Mouse (Mus musculus) cerebellum, adult (tissue): ENCODE data around the gene Nppc.

ENCODE experiments used
- ATAC-seq: cut with Nextera tagmentation; 2 replicates; pipeline ENCODE4 v1.9.2; 2017; ENCODE audit warnings: mild to moderate bottlenecking, moderate library complexity, mixed read lengths; ENCODE audit not compliant: insufficient number of reproducible peaks, low FRiP score, low TSS enrichment

Gene Nppc

GRCm38 (mm10) chr1:86670279-86671038, at the start of gene Nppc:
Gene Nppc (minus strand): TSS chr1:86670571.
- ATAC-seq, result peak; percentile 43; the same call in 1 of the 2 replicates

DNA sequence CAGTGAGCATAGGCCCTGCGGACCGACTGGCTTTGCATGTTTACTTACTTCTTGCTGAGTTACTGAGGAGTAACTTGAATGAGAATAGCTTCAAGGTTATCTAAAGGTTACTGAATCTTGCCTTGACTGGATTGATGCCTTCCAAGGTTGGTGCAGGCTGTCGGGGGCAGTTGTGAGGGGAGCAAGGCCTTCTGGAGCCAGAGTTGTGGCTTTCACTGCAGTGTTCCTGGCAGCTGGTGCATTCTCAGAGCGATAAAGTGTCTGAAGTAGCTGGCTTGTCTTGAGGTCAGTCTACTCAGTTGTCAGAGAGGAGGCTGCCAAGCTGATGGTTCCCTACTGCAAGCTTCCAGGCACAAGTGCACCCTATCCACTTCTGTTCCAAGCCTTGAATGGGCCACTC, 49.0 kb upstream of the Nppc start:
- ATAC-seq, result no peak

DNA sequence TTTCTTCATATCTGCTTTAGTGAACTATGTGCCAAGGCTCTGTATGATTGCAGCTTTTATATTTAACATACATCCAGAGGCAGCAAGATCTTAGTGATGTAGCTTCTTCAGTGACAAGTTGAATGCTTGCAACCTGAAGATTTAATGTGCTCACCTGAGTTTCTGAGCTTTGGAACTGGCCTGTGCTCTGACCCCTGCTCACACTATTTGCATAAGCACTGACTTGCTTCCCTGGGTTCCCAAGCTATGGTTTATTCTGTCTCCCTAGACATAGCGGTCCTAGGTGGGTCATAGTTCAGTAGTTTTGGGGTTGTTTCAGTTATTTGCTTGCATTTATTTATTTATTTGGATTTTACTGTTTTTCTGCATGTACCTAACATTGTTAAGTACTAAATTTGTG, 47.8 kb upstream of the Nppc start:
- ATAC-seq, result no peak

GRCm38 (mm10) chr1:86713054-86713453, 42.7 kb upstream of the Nppc start:
- no peak for ATAC-seq

DNA sequence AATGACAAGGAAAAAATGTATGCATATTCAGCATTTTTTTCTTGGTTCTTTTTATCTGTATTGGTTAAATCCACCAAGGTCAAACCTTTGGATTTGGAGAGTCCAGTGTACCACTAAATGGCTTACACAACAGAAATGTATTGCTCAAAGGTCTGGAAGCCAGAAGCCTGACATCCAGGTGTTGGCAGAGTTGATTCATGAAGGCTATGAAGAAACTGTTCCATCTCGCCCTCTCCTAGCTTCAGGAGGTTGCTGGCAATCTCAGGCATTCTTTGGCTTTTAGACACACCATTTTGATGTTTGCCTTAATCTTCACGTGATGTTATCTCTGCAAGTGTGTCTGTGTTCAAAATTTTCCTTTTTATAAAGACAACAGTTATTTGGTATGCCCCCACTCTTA, 41.7 kb upstream of the Nppc start:
- no peak for ATAC-seq

GRCm38 (mm10) chr1:86709546-86709945, 39.2 kb upstream of the Nppc start:
- no peak for ATAC-seq

DNA sequence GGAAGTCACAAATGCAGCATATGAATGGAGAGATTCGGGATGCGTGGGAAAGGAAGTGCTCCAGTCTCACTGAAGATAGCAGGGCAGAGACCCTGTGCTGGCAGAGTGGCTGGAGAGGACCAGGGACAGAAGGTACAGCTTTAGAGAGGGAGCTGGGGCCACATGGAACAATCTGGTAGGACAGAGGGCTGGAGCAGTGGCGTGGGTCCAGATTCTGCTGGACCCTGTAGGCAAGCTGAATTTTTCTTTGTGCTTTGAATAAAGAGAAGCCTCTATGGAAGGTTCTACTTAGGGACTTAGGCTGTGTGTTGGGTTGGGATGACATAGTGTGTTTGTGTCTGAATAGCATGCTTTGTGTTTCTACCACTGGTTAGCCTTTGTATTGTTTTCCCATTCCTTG, 35.1 kb upstream of the Nppc start:
- no peak for ATAC-seq

GRCm38 (mm10) chr1:86703965-86704326, 33.6 kb upstream of the Nppc start:
- ATAC-seq, result no peak; the same call in 1 of the 2 replicates

DNA sequence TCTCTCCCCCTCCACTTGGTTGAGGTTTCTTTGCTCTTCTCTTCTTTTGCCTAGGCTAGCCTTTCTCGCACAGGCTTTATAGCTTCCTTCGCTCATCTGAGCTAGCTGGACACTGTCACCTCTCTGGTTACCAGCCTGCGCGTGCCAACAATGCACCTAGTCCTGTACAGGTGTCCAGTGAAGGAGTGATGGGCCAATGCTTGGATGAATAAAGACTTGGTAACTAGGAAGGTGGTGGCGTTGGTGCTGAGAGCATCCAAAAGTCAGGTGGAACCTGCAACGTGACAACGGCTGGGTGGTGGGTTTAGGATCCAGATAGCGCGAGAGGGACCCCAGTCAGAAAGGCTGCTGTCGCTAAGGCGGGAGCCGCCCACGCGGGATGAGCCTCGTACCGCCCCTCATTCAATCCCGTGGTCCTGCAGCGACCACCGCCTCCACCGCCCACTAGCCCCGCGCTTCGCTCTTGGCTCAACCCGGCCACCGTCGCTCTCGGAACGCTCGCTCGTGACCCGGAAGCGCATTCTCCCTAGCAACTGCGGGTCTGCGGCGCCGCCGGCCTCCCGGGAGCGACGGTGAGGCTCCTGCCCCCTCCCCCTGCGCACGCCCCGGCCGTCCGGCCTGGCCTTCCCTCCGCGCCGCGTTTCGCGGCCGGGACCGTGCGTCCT, 33.1 kb upstream of the Nppc start, which contains the start of gene Dis3l2:
Gene Dis3l2 (plus strand): TSS at position 509 of the 665 bp plus-strand sequence.
- ATAC-seq, result peak; percentile 93

GRCm38 (mm10) chr1:86700367-86700766, 30.0 kb upstream of the Nppc start:
- no peak for ATAC-seq

DNA sequence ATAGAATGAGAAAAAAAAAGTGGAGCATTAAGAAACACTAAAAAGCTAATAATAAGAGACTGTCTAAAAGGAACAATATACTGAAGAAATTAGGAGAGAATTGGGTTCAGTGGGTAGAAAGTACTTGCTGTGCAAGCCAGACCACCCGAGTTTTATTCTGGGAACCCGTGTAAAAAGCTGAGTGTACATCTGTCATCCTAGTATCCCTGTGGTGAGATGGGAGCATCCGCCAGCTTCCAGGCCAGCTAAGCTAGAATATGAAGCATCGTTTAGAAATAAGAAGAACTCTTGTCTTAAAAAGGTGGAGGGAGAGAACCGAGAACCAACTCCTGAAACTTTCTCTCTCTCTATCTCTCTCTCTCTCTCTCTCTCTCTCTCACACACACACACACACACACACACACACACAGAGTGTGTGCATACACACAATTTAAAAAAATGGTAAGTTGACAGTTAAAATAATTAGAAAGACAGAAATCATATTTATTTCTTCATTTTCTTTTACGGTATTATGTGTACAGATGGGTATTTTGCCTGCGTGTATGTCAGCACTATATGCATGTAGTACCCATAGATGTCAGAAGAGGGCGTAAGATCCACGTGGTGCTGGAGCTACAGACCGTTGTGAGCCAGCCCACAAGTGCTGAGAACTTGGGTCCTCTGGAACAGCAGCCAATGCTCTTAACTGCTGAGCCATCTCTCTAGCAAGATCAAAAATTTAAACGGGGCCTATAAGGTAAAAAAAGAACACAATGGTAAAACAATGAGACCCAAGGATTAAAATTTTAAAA, 29.2 kb upstream of the Nppc start:
- no peak for ATAC-seq

- no peak for ATAC-seq
Observed at GRCm38 (mm10) chr1:86698721-86699120, 28.4 kb upstream of the Nppc start.

- ATAC-seq, result no peak
Observed at GRCm38 (mm10) chr1:86696948-86697347, 26.6 kb upstream of the Nppc start.

GRCm38 (mm10) chr1:86691027-86691426, 20.7 kb upstream of the Nppc start:
- ATAC-seq, result no peak

GRCm38 (mm10) chr1:86687236-86687635, 16.9 kb upstream of the Nppc start:
- no peak for ATAC-seq

DNA sequence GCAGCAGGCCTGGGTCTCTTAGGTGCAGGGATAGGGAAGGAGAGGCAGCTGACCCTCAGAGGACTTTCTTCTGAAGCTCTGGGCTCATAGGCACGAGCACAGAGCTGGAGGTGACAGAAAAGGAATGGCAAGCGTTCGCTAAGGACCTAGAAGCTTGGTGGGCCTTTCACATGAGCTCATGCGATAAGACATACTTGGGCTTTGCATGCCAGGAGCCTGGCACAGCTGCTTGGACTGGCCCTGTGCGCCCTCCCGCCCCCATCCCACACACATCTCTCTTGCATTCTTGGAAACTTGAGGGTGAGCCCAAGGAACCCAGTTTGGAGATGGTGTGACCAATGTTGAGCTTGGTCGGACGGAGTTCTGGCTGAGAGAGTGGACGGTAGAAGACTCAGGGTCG, 8.3 kb upstream of the Nppc start:
- ATAC-seq, result no peak

GRCm38 (mm10) chr1:86677624-86678023, 7.3 kb upstream of the Nppc start:
- no peak for ATAC-seq

DNA sequence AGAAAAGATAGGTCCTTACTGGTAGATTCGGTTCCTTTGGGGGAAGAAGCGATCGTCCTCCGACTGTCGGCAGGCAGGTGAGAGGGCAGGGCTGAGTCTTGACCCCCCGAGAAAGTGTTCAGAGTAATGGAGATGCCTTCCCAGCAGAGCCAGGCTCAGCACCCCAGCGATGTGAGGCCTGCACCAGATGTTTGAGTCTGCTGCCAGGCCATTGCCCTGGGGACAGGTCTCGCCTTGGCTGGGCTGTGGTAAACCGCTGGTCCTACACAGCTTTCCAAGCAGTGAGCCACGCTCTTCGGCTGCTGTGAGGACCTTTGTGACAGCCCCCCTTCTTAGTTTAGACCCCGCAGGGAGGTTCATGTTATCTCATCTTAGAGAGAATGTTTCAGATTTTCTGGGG, 4.8 kb upstream of the Nppc start:
- ATAC-seq, result no peak

DNA sequence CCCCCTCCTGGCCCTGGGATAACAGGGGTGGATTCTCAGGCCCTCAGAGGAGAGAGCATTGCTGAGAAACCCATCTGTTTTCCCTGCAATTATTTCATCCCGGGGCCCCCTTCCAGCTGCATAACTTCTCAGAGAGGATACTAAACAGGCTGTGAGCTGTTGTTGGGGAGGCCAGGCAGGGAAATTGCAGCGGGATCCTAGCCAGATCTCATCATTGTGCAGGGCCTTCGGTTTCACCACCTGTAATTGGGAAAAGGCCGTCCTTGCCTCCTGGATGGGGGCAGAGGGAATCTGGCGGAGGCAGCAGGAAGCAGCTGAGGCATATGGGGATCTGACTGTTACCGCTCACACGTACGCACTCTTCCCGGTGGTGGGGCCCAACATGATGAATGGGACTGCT, 4.0 kb upstream of the Nppc start:
- ATAC-seq, result no peak

- ATAC-seq, result peak; percentile 69
Observed at GRCm38 (mm10) chr1:86669552-86670273, 658 bp downstream of the Nppc start.

DNA sequence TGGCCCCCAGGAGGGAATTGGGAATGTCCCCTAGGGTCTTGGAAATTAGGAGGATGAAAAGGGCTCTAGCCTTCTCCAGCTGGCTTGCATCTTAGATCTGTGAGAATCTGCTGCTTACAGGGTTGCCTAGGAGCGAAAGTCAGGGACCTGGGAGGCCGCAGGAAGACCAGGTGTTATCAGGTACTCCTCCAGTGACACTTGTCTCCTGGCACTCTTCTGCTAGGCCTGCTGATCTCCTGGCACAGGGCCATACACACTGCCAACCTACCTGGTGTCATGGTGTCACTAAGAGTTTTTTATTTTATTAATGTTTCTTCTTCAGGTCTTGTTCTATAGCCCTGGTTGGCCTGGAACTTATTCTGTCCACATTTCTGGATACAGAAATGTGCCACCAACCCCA, 5.3 kb downstream of the Nppc start:
- ATAC-seq, result no peak
